Comparison of ENCODE assay signal across 9 mouse cellular contexts in the genomic region with DNA sequence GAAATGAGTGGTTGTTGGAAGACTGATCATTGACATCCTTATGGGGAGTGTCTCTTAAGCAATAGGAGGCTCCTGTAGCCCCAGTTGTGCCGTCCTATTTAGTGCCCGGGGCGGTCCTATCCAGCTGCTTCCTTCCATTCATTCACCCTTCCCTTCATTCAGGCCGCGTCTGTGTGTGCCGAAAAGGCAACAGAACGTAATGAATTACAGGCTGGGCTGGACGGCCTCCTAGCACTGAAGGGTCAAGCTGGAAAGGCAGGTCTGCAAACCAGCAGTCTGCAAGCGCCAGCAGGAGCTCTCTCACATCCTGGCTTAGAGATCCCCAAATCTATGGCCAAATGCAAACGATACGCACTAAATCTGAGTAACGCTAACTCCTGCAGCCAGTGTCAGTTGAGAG. TPM values are rescaled to one million over a fixed set of nuclear protein-coding genes. Genes with fewer than 3 reads are reported as not detected.
DNase-seq lines count a peak whose midpoint lies in the region; ATAC-seq and TF ChIP-seq lines count a peak whose summit lies in the region.
"Had no signal": no experiment of that assay in that cellular context is flagged by ENCODE, and none has a peak within 500 bp of the region (broad histone marks: within the 10 kb centered on the region; RNA-seq: fewer than 3 reads in every experiment).

No protein-coding gene starts in this region.

- peaks cover 17% of the 10 kb centered on the region for H3K9me3 ChIP-seq in E14TG2a.4 (ENCODE audit: low read length)
- no peaks in the 10 kb centered on the region for H3K9me3 ChIP-seq in embryonic facial prominence, embryonic 12.5 days
- H3K9me3 ChIP-seq in hindbrain, postnatal 0 days (ENCODE audit: low read length): no peaks in the 10 kb centered on the region
- no peaks in the 10 kb centered on the region for H3K9me3 ChIP-seq in midbrain, embryonic 15.5 days

- peak overlapping the region; percentile 75 for H3K27ac ChIP-seq in embryonic facial prominence, embryonic 12.5 days
- H3K27ac ChIP-seq in hindbrain, postnatal 0 days: peak overlapping the region; percentile 85
- H3K27ac ChIP-seq in midbrain, embryonic 15.5 days: peak overlapping the region; percentile 94
- H3K27ac ChIP-seq: liver, embryonic 14.5 days had no signal

- WGBS in embryonic facial prominence, embryonic 12.5 days: under 1% methylated on average over 12 of the region's 12 CpGs
- 9% methylated on average over 12 of the region's 12 CpGs for whole genome bisulfite sequencing in hindbrain, postnatal 0 days
- WGBS in midbrain, embryonic 15.5 days: 1% methylated on average over 12 of the region's 12 CpGs

- no peaks in the 10 kb centered on the region for H3K36me3 ChIP-seq in E14TG2a.4 (ENCODE audit: insufficient read depth, low read length)
- H3K36me3 ChIP-seq in embryonic facial prominence, embryonic 12.5 days: no peaks in the 10 kb centered on the region
- H3K36me3 ChIP-seq in hindbrain, postnatal 0 days (ENCODE audit: insufficient read depth, low read length): no peaks in the 10 kb centered on the region
- H3K36me3 ChIP-seq in midbrain, embryonic 15.5 days (replicated peaks): no peaks in the 10 kb centered on the region

- H3K4me2 ChIP-seq in embryonic facial prominence, embryonic 12.5 days (replicated peaks): peak overlapping the region; percentile 63
- H3K4me2 ChIP-seq in hindbrain, postnatal 0 days (ENCODE audit: low read depth, low read length): peak overlapping the region; percentile 56
- H3K4me2 ChIP-seq in midbrain, embryonic 15.5 days: peak overlapping the region; percentile 68

- 0 out of 2 replicates have a peak, but pooled peaks have one; percentile 57 for ATAC-seq in embryonic facial prominence, embryonic 12.5 days (ENCODE audit: insufficient number of reproducible peaks, insufficient read depth, low FRiP score, low TSS enrichment)
- peak; percentile 48; the same call in 1 of the 2 replicates for ATAC-seq in hindbrain, postnatal 0 days
- peak; percentile 12; the same call in 1 of the 2 replicates for ATAC-seq in midbrain, embryonic 15.5 days (replicated peaks)

- peaks cover 39% of the 10 kb centered on the region for H3K4me1 ChIP-seq in E14TG2a.4 (replicated peaks; ENCODE audit: low read depth, low read length)
- H3K4me1 ChIP-seq in embryonic facial prominence, embryonic 12.5 days: peaks cover 24% of the 10 kb centered on the region
- 0 out of 2 replicates have a peak, but pooled peaks cover 4% of the 10 kb centered on the region for H3K4me1 ChIP-seq in hindbrain, postnatal 0 days (ENCODE audit: insufficient read depth, low read length)
- H3K4me1 ChIP-seq in midbrain, embryonic 15.5 days: peaks cover 30% of the 10 kb centered on the region

- H3K9ac ChIP-seq in embryonic facial prominence, embryonic 12.5 days: 0 out of 2 replicates have a peak overlapping the region, but pooled peaks have one; percentile 10
- H3K9ac ChIP-seq in hindbrain, postnatal 0 days (replicated peaks; ENCODE audit: low read length): peak overlapping the region; percentile 53; the same call in 1 of the 2 replicates
- H3K9ac ChIP-seq in midbrain, embryonic 15.5 days: peak overlapping the region; percentile 74
- H3K9ac ChIP-seq: liver, embryonic 14.5 days had no signal

- TF ChIP-seq CTCF in E14TG2a.4 (conservative IDR thresholded peaks at IDR 0.05; ENCODE audit: low read length): no peak
- no peak for TF ChIP-seq CTCF in hindbrain, postnatal 0 days (IDR thresholded peaks at IDR 0.05; ENCODE audit: low read depth)

- DNase-seq in adrenal gland, postnatal 14 days: peak; percentile 14
- DNase-seq in adrenal gland, adult (ENCODE audit: inconsistent age in 2 of 2, low spot score in 1 of 2): no peak
- DNase-seq in hindbrain, postnatal 0 days (ENCODE audit: low spot score): peak; percentile 56
- DNase-seq in spleen, adult 18-20 months: no peak
- no peak for DNase-seq in ovary, postnatal 10 days (ENCODE audit: low spot score)

- peak overlapping the region; percentile 46 for H3K4me3 ChIP-seq in E14TG2a.4 (replicated peaks; ENCODE audit: low read length)
- peak overlapping the region; percentile 43 for H3K4me3 ChIP-seq in embryonic facial prominence, embryonic 12.5 days
- H3K4me3 ChIP-seq in hindbrain, postnatal 0 days (ENCODE audit: low read length): peak overlapping the region; percentile 43
- peak overlapping the region; percentile 58 for H3K4me3 ChIP-seq in midbrain, embryonic 15.5 days

- peaks cover 25% of the 10 kb centered on the region for H3K27me3 ChIP-seq in E14TG2a.4 (ENCODE audit: insufficient read depth, low read length)
- H3K27me3 ChIP-seq in embryonic facial prominence, embryonic 12.5 days: no peaks in the 10 kb centered on the region
- no peaks in the 10 kb centered on the region for H3K27me3 ChIP-seq in hindbrain, postnatal 0 days (ENCODE audit: insufficient read depth, low read length)
- H3K27me3 ChIP-seq in midbrain, embryonic 15.5 days (replicated peaks): no peaks in the 10 kb centered on the region

RNA-seq across cellular contexts. Expression of gene Sgk1, which starts 1.6 kb away (rescaled TPM):
- total RNA-seq in adrenal gland, postnatal 14 days (2021): 173 and 192 TPM in 2 replicates
- 32.8 and 41.7 TPM in 2 replicates for polyA plus RNA-seq in embryonic facial prominence, embryonic 12.5 days (2016; fragmentation: Nextera tagmentation; extraction: Ambion mirVana)
- total RNA-seq in hindbrain, postnatal 0 days (2014; rRNA removed): 71.8 and 75.1 TPM in 2 replicates
- polyA plus RNA-seq in hindbrain, postnatal 0 days (2015; fragmentation: Nextera tagmentation; extraction: Ambion mirVana): 57.1 and 57.5 TPM in 2 replicates
- polyA plus RNA-seq in midbrain, embryonic 15.5 days (2015; fragmentation: Nextera tagmentation; extraction: Ambion mirVana): 40.8 and 45.1 TPM in 2 replicates

Comparison
In these comparisons a context has a peak if more than half of its experiments do, and no peak if none do; other contexts are left out.
1. DNase-seq: peak in adrenal gland, postnatal 14 days (single experiment) and hindbrain, postnatal 0 days (single experiment); none in adrenal gland, adult (0 of 2), spleen, adult 18-20 months (0 of 2) and ovary, postnatal 10 days (single experiment).
2. H3K9ac ChIP-seq: peak in every context shown above with its lines; median percentile 74 in midbrain, embryonic 15.5 days; 53 in hindbrain, postnatal 0 days; 10 in embryonic facial prominence, embryonic 12.5 days.
3. Peak in every context shown above with its lines, with median percentiles within 50 percentile points of each other: H3K4me3 ChIP-seq, ATAC-seq, H3K27ac ChIP-seq and H3K4me2 ChIP-seq.